Mouse (Mus musculus): Measurements from ENCODE around the gene Arhgap21.

The Arhgap21 gene

GRCm38 (mm10) chr2:20968441-20969200, at the start of gene Arhgap21:
TSS of gene Arhgap21 (minus strand) at chr2:20968881.
- no peak for DNase-seq (ENCODE audit: low read depth, low spot score)

DNA sequence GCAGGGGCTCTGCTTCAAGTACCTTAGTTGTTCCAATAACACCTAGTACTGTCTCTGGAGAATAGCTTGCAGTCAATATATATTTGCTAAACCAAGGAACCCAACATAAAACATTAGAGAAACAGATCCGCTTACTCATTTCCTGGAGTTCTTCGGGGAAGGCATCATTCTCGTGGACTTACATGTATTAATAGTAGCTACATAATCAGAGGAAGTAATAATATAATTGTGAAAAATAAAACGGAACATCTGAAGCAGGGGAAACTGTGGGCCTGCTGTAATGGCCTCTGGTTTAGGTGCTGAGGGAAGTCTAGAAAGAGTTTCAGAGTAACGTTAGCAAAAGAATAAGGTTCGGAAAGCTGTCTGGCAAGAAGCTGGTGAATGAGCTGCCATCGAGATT, 47.9 kb upstream of the Arhgap21 start:
- no peak for DNase-seq (ENCODE audit: low read depth, low spot score)

DNA sequence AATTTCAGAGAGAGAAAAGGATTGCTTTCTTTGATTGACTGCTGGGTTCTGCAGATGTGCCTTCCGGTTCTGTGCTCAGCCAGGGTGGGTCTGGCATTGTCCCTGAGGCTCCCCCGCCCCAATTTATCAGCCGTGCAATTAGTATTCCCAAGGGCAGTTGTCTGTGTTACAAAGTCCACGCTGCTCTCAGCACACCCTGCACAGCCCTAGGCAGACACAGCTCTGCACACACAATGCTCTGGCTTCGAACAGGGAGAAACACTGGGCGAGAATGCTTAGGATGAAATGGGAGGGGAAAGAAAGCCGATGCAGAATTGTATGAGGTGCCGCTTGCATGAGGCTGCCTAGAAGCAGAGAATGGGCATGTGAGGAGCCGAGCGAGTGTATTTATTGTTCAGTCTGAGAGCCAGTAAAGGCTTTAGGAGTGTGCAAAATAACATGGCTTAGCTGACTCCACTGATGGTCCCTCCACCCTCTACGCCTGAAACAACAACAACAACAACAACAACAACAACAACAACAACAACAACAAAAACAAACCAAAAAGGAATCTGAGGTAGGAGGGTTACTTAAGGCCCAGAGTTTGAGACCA, 42.2 kb upstream of the Arhgap21 start:
- no peak for DNase-seq (ENCODE audit: low read depth, low spot score)

GRCm38 (mm10) chr2:21010219-21010618, 41.5 kb upstream of the Arhgap21 start:
- peak; percentile 9 for DNase-seq (ENCODE audit: low read depth, low spot score)

- DNase-seq (ENCODE audit: low read depth, low spot score) = no peak
Measured at GRCm38 (mm10) chr2:21009258-21010140, 40.8 kb upstream of the Arhgap21 start.

GRCm38 (mm10) chr2:21002538-21002937, 33.9 kb upstream of the Arhgap21 start:
- DNase-seq (ENCODE audit: low read depth, low spot score) = no peak

- DNase-seq (ENCODE audit: low read depth, low spot score) = no peak
Measured at GRCm38 (mm10) chr2:21001156-21001555, 32.5 kb upstream of the Arhgap21 start.

GRCm38 (mm10) chr2:20995547-20995946, 26.9 kb upstream of the Arhgap21 start:
- no peak for DNase-seq (ENCODE audit: low read depth, low spot score)

- no peak for DNase-seq (ENCODE audit: low read depth, low spot score)
Measured at GRCm38 (mm10) chr2:20991508-20991907, 22.8 kb upstream of the Arhgap21 start.

GRCm38 (mm10) chr2:20990907-20991306, 22.2 kb upstream of the Arhgap21 start:
- DNase-seq (ENCODE audit: low read depth, low spot score) = no peak

DNA sequence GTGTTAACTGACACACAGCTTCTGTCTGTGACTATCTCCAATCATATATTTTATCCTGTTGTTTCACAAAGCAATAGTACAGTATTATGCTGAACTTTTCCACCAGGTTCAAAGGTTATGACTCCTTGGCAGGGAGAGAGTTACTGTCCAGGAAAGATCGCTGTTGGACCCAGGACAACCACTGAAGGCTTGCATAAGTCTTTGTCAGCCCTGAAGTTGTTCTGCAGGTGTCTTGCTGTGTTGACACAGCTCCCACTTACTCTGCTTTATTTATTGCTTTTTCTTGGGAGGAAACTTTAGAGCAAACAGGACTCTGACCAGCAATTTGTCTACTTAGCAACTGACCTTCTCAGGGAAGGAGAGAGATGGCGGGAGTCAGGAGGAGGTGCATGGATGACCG, 21.4 kb upstream of the Arhgap21 start:
- no peak for DNase-seq (ENCODE audit: low read depth, low spot score)

- DNase-seq (ENCODE audit: low read depth, low spot score) = no peak
Measured at GRCm38 (mm10) chr2:20987822-20988221, 19.1 kb upstream of the Arhgap21 start.

GRCm38 (mm10) chr2:20978726-20979125, 10.0 kb upstream of the Arhgap21 start:
- DNase-seq (ENCODE audit: low read depth, low spot score) = no peak

DNA sequence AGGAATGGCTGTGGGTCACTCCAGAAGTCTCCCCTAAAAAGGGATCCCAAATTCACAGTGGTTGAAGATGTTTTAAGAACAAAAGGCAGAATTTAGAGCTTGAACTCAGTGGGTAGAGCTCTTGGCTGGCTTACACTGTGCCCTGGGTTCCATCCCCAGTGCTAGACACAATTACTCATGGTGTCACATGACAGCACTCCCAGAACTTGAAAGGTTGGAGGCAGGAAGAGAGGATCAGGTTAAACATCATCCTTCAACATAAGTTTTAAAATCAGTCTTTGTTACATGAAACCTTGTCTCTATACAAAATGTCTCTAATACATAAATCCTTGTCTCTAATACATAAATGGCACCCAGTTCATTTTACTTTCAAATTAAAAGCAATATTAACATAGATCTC, 8.4 kb upstream of the Arhgap21 start:
- no peak for DNase-seq (ENCODE audit: low read depth, low spot score)

GRCm38 (mm10) chr2:20973513-20973912, 4.8 kb upstream of the Arhgap21 start:
- DNase-seq (ENCODE audit: low read depth, low spot score) = no peak

DNA sequence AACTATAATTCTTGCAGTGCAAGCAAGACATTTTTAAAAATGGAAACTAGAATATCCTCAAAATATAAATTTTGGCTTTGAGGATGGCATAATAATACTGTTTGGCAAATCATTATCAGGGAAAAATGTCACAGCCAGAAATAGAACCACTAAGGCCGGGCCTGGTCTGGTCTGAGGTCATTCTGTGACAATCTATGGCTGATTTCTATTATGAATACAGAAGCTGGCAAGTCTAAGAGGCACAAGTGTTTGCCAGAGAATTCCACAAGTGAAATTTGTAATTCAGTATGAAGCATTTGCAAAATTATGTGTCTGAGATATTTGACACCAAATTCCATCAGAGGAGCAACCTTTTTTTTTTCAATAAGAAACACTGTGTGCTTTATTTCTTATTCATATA, 3.5 kb upstream of the Arhgap21 start:
- no peak for DNase-seq (ENCODE audit: low read depth, low spot score)

DNA sequence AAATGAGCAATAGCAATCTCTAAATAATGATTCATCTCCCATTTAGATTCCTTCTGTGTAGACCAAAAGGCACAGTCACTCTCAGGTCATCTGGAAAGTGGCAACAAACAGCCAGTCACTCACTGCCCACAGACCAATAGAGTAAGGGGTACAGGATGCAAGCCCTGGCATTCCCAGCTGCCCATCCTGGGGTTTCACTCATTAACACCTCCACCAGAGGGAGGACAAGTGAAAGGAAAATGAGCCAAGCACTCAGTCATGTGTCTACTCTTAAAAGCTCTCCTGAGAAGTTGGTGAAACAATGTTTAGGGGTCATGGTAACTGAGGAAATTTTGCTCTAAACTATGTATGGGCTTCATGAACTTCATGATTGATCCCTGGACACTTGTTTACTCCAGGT, 2.9 kb upstream of the Arhgap21 start:
- DNase-seq (ENCODE audit: low read depth, low spot score) = no peak

DNA sequence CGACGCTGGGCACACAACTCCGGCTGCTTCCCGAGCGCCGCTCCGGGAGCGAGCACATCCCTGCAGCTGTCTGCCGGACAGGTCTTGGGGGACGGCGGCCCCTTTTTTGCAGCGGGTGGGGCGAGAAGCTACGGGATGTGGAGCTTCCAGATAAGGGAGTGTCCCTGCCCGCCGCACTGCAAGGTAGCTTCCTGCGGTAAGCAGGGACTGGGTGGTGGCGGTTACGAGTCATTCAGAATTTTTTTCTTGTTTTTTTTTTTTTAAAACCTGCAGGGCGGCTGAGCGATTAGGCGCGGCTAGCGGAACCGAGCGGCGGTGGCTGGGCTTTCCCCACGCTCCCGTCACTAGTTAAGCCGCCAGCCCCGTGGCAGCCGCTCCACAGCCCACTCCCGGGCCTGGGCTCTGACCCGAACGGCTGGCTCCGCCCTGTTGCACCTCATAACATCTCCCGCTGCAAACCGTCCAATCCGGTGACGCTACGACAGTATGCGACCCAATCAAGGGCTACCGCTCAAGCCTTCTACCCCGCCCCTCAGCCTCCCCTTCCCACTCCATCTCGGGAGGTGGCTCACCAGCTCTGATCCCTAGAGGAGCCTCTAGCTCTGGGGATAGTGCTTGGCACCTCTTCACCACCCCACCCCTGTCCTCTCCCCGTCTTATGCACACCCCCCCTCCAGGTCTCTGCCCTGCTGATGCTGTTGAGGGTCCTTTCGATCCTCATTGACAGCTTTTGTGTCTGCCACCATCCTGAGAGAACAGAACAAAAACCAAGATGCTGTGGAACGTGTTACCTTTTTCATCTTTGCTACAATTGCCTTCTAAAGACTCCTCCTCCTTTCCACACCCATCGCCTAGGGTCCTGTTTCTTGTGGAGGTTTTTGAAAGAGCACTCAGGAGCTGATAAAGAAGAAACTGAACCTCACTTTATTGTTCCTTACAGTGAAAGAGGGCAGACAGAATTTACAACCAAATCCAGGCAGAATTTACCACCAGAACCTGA, 820 bp upstream of the Arhgap21 start:
- DNase-seq (ENCODE audit: low read depth, low spot score) = peak; percentile 92

DNA sequence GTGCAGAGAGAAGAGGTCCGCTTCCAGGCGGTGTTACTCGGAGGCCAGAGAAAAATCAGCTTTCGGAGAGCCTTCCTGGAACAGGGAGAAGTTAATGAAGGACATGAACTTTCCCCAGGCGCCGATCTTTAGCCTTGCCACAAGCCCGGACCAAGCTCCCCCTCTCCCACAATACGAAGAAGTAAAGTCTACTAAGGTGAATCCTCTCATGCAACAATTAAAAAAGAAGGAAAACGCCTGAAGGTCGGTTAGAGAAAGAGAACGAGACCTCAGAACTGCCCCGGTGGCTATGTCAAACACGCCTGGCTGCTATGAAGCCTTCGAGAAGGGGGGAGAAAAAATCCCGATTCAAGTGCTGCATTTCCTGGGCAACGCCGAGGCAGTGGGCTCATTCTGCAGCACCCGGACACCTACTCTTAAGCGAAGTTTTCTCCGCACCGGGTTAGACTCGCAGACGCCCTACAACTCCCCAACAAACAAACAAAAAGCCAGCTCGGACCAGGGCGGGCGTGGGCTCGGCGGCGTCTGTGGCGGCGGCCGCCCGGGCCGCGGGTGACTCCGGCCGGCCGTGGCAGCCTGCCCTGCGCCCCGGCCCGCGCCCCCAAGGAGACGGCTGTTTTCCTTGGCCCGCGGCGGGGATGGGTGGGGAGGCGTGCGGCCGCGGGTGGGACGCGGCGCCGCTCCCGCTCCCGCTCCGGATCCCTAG, 882 bp downstream of the Arhgap21 start:
- no peak for DNase-seq (ENCODE audit: low read depth, low spot score)

- no peak for DNase-seq (ENCODE audit: low read depth, low spot score)
Measured at GRCm38 (mm10) chr2:20967101-20967645, 1.5 kb downstream of the Arhgap21 start.
